Mouse (Mus musculus) kidney, embryonic 16.5 days (tissue): Measurements from ENCODE around the gene Slfnl1. TPM values are rescaled to one million over a fixed set of nuclear protein-coding genes. Genes with fewer than 3 reads are reported as not detected.
A peak's percentile ranks its signal among the peaks of the same experiment; 100 is the strongest.

Experiments used
- ATAC-seq: fragments of 200-750 bp; cut with Nextera tagmentation; 2 replicates; pipeline ENCODE4 v1.8.0; 2017; ENCODE audit warnings: moderate TSS enrichment; ENCODE audit not compliant: low FRiP score, low TSS enrichment
- H3K27ac ChIP-seq: fragments of 300-500 bp; sonication (generic); 2 replicates; pipeline ENCODE4 v1.5.1; 2014; ENCODE audit warnings: low read length
- H3K27me3 ChIP-seq: fragments of 300-500 bp; sonication (generic); 2 replicates; pipeline ENCODE4 v1.6.1; 2014; ENCODE audit warnings: low read length, control low read depth, mixed read lengths; ENCODE audit not compliant: insufficient read depth
- H3K36me3 ChIP-seq: fragments of 300-500 bp; sonication (generic); 2 replicates; pipeline ENCODE4 v1.6.1; 2014; ENCODE audit warnings: low read length, control low read depth, mixed read lengths; ENCODE audit not compliant: insufficient read depth
- H3K4me1 ChIP-seq: fragments of 300-500 bp; sonication (generic); 2 replicates; pipeline ENCODE4 v1.6.1; 2014; ENCODE audit warnings: low read length, control low read depth, mixed read lengths; ENCODE audit not compliant: insufficient read depth
- H3K4me2 ChIP-seq: fragments of 300-500 bp; sonication (generic); replicated peaks from 2 replicates; pipeline ENCODE4 v1.6.1; 2014; ENCODE audit warnings: low read depth, low read length
- H3K4me3 ChIP-seq: fragments of 300-500 bp; sonication (generic); 2 replicates; pipeline ENCODE4 v1.5.1; 2014; ENCODE audit warnings: mild to moderate bottlenecking, low read length
- H3K9ac ChIP-seq: fragments of 300-500 bp; sonication (generic); replicated peaks from 2 replicates; pipeline ENCODE4 v1.6.1; 2014; ENCODE audit warnings: low read length
- H3K9me3 ChIP-seq: fragments of 300-500 bp; sonication (generic); 2 replicates; pipeline ENCODE4 v1.6.1; 2016; ENCODE audit warnings: low read length, control low read depth
- WGBS: fragments of 180-500 bp; shearing (Covaris S2); extraction: QIAGEN DNeasy Blood & Tissue Kit; methylation state at CpG from one replicate; pipeline ENCODE4 v1.1.7; 2014; 5-methylcytosine and 5-hydroxymethylcytosine counted together
- polyA plus RNA-seq: library from polyadenylated mRNA; unstranded; fragments of >200 nt; fragmentation: Nextera tagmentation; extraction: Ambion mirVana; gene quantifications from 2 replicates; pipeline ENCODE4 v1.2.1, GENCODE M21; 2015

Slfnl1 gene
- polyA plus RNA-seq, 1 experiment from 2014 or later = not detected

DNA sequence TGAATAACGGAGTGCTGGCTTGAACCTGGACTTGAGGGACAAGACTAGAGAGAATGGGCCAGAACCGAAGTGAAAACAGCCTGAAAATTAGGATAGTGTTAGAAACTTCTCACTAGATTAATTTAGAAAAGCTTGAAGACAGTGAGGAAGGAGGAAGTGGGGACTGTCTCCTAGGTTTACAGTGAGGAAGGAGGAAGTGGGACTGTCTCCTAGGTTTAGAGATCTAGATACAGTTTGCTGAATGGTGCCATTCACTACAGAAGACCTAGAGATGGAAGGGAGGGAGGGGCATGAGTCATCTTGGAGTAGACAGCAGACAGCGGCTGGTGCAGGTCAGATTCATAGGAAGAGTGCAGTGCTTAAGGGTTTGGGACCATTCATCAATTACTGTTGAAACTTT is 8.9 kb upstream of the Slfnl1 start:
- Histone ChIP-seq H3K4me3 (no peak overlapping the region), H3K9ac (no peak overlapping the region), H3K9me3 (no peaks in the 10 kb centered on the region), H3K4me1 (no peaks in the 10 kb centered on the region), H3K27ac (no peak overlapping the region), H3K27me3 (no peaks in the 10 kb centered on the region), H3K36me3 (peaks cover 48% of the 10 kb centered on the region), H3K4me2 (no peak overlapping the region)
- 96% methylated on average over 3 of the region's 3 CpGs for WGBS
- no peak for ATAC-seq

DNA sequence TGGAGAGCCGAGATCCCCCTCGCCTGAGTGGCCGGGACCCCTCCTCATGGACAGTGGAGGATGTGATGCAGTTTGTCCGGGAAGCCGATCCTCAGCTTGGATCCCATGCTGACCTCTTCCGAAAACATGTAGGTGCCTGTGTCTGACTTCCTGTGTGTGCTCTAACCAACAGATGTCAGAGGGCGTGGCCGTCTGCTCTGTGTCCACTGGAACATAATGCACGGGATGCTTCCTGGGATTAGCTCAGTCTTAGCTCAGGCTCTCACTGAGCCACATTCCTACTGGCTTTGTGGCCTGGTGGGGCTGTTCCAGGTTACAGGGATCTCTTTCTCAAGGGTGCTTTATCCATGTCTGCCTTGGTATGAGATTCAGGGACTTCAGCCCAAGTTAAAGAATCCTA is 3.9 kb upstream of the Slfnl1 start:
- H3K36me3 ChIP-seq = peaks cover 46% of the 10 kb centered on the region
- no peak overlapping the region for H3K4me3 ChIP-seq
- H3K4me2 ChIP-seq = no peak overlapping the region
- no peaks in the 10 kb centered on the region for H3K27me3 ChIP-seq
- H3K27ac ChIP-seq = no peak overlapping the region
- H3K9me3 ChIP-seq = no peaks in the 10 kb centered on the region
- WGBS = 80% methylated on average over 9 of the region's 9 CpGs
- H3K4me1 ChIP-seq = no peaks in the 10 kb centered on the region
- H3K9ac ChIP-seq = no peak overlapping the region
- ATAC-seq = no peak

DNA sequence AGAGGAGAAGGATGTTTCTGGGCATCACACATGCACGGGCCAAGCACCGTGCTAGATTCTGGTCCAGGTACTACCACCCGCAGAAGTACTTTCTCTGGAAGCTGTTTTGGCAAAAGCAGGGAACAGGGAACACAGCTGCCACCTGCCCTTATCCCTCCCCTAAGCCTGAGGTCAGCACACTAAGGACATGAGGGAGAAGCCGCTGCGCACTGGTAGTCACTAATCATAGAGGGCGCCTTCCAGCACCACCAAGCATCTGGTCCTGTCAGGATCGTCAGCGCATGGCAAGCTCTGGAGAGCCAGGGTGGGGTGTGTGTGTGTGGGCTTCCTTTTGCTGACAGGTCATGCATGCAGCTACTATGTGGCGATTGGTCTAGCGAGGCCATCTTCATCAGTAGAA is 6.6 kb downstream of the Slfnl1 start:
- 91% methylated on average over 10 of the region's 10 CpGs for WGBS
- H3K36me3 ChIP-seq = peaks cover 46% of the 10 kb centered on the region
- no peak; the same call in 1 of the 2 replicates for ATAC-seq
- no peak overlapping the region for H3K9ac ChIP-seq
- no peak overlapping the region for H3K4me3 ChIP-seq
- no peaks in the 10 kb centered on the region for H3K27me3 ChIP-seq
- no peak overlapping the region for H3K27ac ChIP-seq
- H3K4me2 ChIP-seq = no peak overlapping the region
- no peaks in the 10 kb centered on the region for H3K9me3 ChIP-seq
- no peaks in the 10 kb centered on the region for H3K4me1 ChIP-seq

DNA sequence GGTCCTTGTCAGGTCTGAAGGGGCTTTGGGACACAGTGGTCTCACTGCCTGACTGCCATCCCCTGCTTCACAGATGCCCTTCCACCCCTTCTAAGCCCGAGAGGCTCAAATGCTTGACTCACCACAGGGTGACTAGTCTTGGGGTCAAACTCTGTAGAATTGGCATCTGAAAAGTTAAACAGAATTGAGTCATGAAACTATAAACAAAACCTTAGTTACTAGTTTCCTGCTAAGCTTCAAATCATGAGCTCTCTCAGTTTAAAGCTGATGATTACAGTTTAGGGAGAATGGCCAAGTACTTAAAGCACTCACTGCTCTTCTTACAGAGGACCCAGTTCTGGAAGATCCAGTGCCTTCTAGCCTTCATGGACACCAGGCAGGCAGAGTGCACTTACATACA is 12.9 kb downstream of the Slfnl1 start:
- WGBS = 92% methylated on average over 1 of the region's 1 CpGs
- no peak for ATAC-seq
- no peaks in the 10 kb centered on the region for H3K27me3 ChIP-seq
- no peak overlapping the region for H3K4me3 ChIP-seq
- no peaks in the 10 kb centered on the region for H3K9me3 ChIP-seq
- no peak overlapping the region for H3K27ac ChIP-seq
- H3K36me3 ChIP-seq = peaks cover 80% of the 10 kb centered on the region
- no peaks in the 10 kb centered on the region for H3K4me1 ChIP-seq
- H3K9ac ChIP-seq = no peak overlapping the region
- H3K4me2 ChIP-seq = no peak overlapping the region

DNA sequence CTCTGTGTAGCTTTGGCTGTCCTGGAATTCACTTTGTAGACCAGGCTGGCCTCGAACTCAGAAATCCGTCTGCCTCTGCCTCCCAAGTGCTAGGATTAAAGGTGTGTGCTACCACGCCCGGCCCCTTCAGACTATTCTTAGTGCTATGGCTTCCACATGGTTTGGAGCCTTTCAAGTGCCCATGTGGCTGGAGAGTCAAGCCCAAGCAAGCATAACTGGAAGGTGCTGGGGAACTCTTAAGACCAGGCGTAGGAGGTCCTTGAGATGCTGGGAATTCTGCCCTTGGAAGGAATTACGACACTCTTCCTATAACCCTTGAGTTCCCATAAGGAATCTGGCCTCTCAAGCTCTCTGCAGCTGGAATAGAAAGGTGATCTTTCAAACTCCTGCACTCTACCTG is 24.6 kb downstream of the Slfnl1 start:
- ATAC-seq = no peak
- H3K9me3 ChIP-seq = no peaks in the 10 kb centered on the region
- WGBS = 84% methylated on average over 6 of the region's 6 CpGs
- H3K4me2 ChIP-seq = no peak overlapping the region
- H3K27me3 ChIP-seq = no peaks in the 10 kb centered on the region
- no peak overlapping the region for H3K27ac ChIP-seq
- H3K4me3 ChIP-seq = no peak overlapping the region
- H3K4me1 ChIP-seq = no peaks in the 10 kb centered on the region
- H3K9ac ChIP-seq = no peak overlapping the region
- peaks cover 80% of the 10 kb centered on the region for H3K36me3 ChIP-seq

DNA sequence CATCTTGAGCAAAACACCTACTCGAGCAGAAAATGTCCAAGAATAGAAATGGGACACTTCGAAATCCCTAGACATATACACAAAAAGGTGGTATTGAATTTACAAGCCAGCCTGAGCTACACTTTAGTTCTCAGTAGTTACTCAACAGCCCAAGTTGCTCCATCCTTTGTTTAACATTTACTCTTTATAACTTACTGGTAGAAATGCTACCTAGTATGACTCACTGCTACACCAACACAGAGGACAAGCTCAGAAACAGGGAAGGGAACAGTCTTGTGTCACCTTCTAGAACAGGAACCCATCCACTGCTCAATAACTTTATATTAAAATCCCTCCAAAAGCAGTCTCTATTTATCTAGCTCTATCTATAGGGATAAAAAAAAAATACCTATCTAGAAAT is 33.7 kb downstream of the Slfnl1 start:
- H3K9ac ChIP-seq = no peak overlapping the region
- no peak for ATAC-seq
- no peak overlapping the region for H3K27ac ChIP-seq
- H3K9me3 ChIP-seq = no peaks in the 10 kb centered on the region
- 85% methylated on average over 2 of the region's 2 CpGs for WGBS
- H3K4me1 ChIP-seq = peaks cover 23% of the 10 kb centered on the region
- no peaks in the 10 kb centered on the region for H3K27me3 ChIP-seq
- H3K4me3 ChIP-seq = no peak overlapping the region
- H3K4me2 ChIP-seq = no peak overlapping the region
- H3K36me3 ChIP-seq = peaks cover 22% of the 10 kb centered on the region; the same call in 1 of the 2 replicates

DNA sequence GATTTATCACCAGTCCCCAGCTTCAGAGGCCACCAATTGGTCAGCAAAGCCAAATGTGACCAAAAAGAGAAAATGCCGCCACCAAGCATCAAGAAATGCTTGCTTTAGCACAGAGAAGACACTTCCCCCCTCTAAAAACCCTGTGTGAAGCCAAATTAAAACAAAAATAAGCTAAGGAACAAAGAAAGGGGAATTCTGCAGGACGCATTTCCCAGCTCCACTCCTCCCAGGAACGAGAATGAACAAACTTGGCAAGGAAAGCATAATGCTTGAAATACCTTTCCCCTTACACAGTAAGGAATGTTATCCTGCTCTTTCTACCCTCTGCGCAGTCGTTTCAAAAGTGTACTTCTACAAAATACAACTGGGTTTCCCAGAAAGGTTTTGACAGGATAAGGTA is 36.0 kb downstream of the Slfnl1 start:
- WGBS = 23% methylated on average over 5 of the region's 5 CpGs
- H3K27ac ChIP-seq = peak overlapping the region; percentile 41
- ATAC-seq = no peak
- 0 out of 2 replicates have a peak overlapping the region, but pooled peaks have one; percentile 1 for H3K9ac ChIP-seq
- H3K36me3 ChIP-seq = peaks cover 9% of the 10 kb centered on the region; the same call in 1 of the 2 replicates
- peak overlapping the region; percentile 76 for H3K4me2 ChIP-seq
- H3K4me3 ChIP-seq = peak overlapping the region; percentile 20
- H3K27me3 ChIP-seq = no peaks in the 10 kb centered on the region
- H3K9me3 ChIP-seq = no peaks in the 10 kb centered on the region
- H3K4me1 ChIP-seq = peaks cover 32% of the 10 kb centered on the region

DNA sequence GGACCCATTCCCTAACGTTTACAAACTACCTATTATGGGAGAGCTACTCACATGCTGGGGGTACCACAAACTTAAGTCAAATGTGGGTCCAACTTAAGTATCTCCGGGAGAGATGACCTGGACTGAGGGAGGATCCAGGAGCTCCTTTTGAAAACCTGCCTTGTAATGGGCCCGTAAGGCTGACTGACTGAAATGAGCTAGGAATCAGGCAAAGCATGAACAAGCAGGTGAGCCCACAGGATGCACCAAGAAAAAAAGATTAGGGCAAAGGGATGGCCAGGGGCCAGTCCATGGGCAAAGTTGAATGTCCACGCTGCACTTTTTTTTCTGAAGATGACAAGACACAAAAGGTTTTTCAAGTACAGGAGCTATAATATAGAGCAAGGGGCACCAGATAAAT is 37.0 kb downstream of the Slfnl1 start:
- Histone ChIP-seq H3K9ac (peak overlapping the region; percentile 83), H3K4me3 (peak overlapping the region; percentile 89), H3K27ac (no peak overlapping the region; the same call in 1 of the 2 replicates), H3K4me2 (peak overlapping the region; percentile 76), H3K36me3 (peaks cover 4% of the 10 kb centered on the region; the same call in 1 of the 2 replicates), H3K9me3 (no peaks in the 10 kb centered on the region), H3K4me1 (peaks cover 32% of the 10 kb centered on the region), H3K27me3 (no peaks in the 10 kb centered on the region)
- no peak for ATAC-seq
- WGBS = 3% methylated on average over 4 of the region's 4 CpGs

DNA sequence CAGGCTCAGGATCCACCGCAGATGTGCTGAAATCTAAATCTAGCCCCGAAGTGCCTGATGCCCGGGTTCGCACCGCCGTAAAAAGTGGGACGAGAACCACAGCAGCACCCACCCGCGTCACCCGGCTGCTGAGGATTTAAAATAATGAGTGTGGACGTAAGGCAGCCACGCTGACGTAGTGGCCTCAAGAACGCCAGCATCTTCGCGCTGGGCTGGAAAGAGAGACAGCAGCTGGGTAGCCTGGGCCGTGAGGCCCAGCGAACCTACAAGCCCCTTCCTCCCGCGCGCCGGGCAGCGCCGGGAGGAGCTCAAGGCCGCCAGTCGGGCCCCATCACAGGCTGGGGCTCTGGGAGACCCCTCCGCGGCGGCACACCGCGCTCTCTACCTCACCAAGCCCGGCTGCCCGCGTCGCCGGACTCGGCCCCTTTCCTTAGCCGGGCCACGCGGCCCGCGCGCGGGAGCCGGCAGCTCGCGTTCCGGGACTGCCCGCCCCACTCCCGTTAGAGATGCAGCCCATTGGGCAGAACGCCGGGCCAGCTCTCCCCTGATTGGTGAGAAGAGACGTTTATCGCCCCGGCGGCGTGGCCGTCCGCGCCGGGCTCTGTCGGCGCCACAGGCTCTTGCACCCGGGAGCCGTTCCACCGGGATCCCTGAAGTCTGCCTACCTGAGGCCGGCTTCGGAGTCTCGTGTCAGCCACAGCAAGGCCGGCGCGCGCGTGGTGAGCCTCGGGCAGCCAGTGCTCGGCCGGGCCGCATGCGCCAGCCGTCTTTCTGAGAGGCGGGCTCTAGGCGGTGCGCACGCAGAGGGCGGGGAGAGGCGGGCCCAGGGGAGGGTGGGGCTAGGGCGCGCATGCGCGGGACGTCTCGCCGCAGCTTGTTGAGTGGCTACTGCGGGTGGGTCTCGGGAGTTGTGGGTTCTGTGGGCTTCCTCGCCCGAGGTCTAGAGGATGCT is 37.7 kb downstream of the Slfnl1 start, which contains the start of gene Ctps:
TSS of gene Ctps (minus strand) at position 791 of the 952 bp plus-strand sequence.
- WGBS = under 1% methylated on average over 90 of the region's 97 CpGs
- Histone ChIP-seq H3K9me3 (no peaks in the 10 kb centered on the region), H3K36me3 (no peaks in the 10 kb centered on the region), H3K27me3 (no peaks in the 10 kb centered on the region), H3K9ac (peak within 1 kb of the TSS; percentile 83), H3K4me2 (peak within 1 kb of the TSS; percentile 76), H3K4me3 (peak within 1 kb of the TSS; percentile 89), H3K27ac (peak within 1 kb of the TSS; percentile 90), H3K4me1 (peaks cover 32% of the 10 kb centered on the region)
- ATAC-seq = peak; percentile 97
